Mouse (Mus musculus) cerebellum, postnatal 36 days (tissue): Measurements from ENCODE around the gene Plxdc1.

Source experiments
- DNase-seq, 2 experiments: peaks; one replicate each; pipeline ENCODE4 v3.0.0; 2021 to 2022; ENCODE audit warnings: mixed read lengths in 2 of 2

Plxdc1 gene

GRCm38 (mm10) chr11:97987551-97988526 is 1.6 kb upstream of the Plxdc1 start:
- DNase-seq = peak; percentile 93 to 99

GRCm38 (mm10) chr11:97986738-97987465 is 658 bp upstream of the Plxdc1 start:
- no peak for DNase-seq

GRCm38 (mm10) chr11:97983983-97984382 is 2.3 kb downstream of the Plxdc1 start:
- DNase-seq = no peak

GRCm38 (mm10) chr11:97983506-97983905 is 2.7 kb downstream of the Plxdc1 start:
- no peak for DNase-seq

GRCm38 (mm10) chr11:97982721-97983120 is 3.5 kb downstream of the Plxdc1 start:
- DNase-seq = no peak

GRCm38 (mm10) chr11:97980531-97980966 is 5.7 kb downstream of the Plxdc1 start:
- DNase-seq = no peak

- DNase-seq = no peak
Observed at GRCm38 (mm10) chr11:97979824-97980495, 6.3 kb downstream of the Plxdc1 start.

- DNase-seq = no peak
Observed at GRCm38 (mm10) chr11:97978392-97978791, 7.9 kb downstream of the Plxdc1 start.

- DNase-seq = no peak
Observed at GRCm38 (mm10) chr11:97977797-97978196, 8.4 kb downstream of the Plxdc1 start.

GRCm38 (mm10) chr11:97974746-97975145 is 11.5 kb downstream of the Plxdc1 start:
- no peak for DNase-seq

GRCm38 (mm10) chr11:97974141-97974540 is 12.1 kb downstream of the Plxdc1 start:
- DNase-seq = no peak

- no peak for DNase-seq
Observed at GRCm38 (mm10) chr11:97972434-97972833, 13.8 kb downstream of the Plxdc1 start.

- DNase-seq = peak; percentile 43 to 47
Observed at GRCm38 (mm10) chr11:97971232-97971631, 15.0 kb downstream of the Plxdc1 start.

GRCm38 (mm10) chr11:97970771-97971170 is 15.5 kb downstream of the Plxdc1 start:
- DNase-seq = no peak

GRCm38 (mm10) chr11:97968385-97968784 is 17.9 kb downstream of the Plxdc1 start:
- DNase-seq = no peak

GRCm38 (mm10) chr11:97967114-97967513 is 19.1 kb downstream of the Plxdc1 start:
- DNase-seq = peak; percentile 45 to 54

- DNase-seq = peak; percentile 64 to 67
Observed at GRCm38 (mm10) chr11:97960907-97961306, 25.3 kb downstream of the Plxdc1 start.

- no peak for DNase-seq
Observed at GRCm38 (mm10) chr11:97959300-97959680, 27.0 kb downstream of the Plxdc1 start.

GRCm38 (mm10) chr11:97958641-97959299 is 27.5 kb downstream of the Plxdc1 start:
- DNase-seq = no peak

- DNase-seq = peak; percentile 82 to 84
Observed at GRCm38 (mm10) chr11:97956905-97957560, 29.2 kb downstream of the Plxdc1 start.

- DNase-seq = no peak
Observed at GRCm38 (mm10) chr11:97955915-97956314, 30.3 kb downstream of the Plxdc1 start.
